Mouse (Mus musculus) bone marrow, adult 2 months (tissue): ENCODE measurements around the gene Sirt3. TPM values are rescaled to one million over a fixed set of nuclear protein-coding genes. Genes with fewer than 3 reads are reported as not detected.
"Not testable (repeated sequence)": the region's sequence is repeated elsewhere in the genome, so short reads cannot be mapped to it uniquely, and the experiment has no call there.

Source experiments
- H3K27ac ChIP-seq: fragments of 200-500 bp; 2 replicates; pipeline ENCODE4 v1.5.1; 2012; ENCODE audit warnings: low read depth, mild to moderate bottlenecking, control low read depth, inconsistent platforms, low read length; ENCODE audit not compliant: control insufficient read depth, poor library complexity, insufficient read depth
- H3K4me1 ChIP-seq: fragments of 200-500 bp; 2 replicates; pipeline ENCODE4 v1.6.1; 2011; ENCODE audit warnings: low read length; ENCODE audit not compliant: control insufficient read depth, insufficient read depth
- H3K4me3 ChIP-seq: fragments of 200-500 bp; replicated peaks from 2 replicates; pipeline ENCODE3; 2011; ENCODE audit warnings: mild to moderate bottlenecking, low read depth, low read length, control low read depth; ENCODE audit not compliant: control insufficient read depth
- CTCF ChIP-seq: fragments of 200-500 bp; IDR thresholded peaks from 2 replicates; pipeline ENCODE4 v1.5.1; 2011; ENCODE audit warnings: low read length, control low read depth; ENCODE audit not compliant: control insufficient read depth, insufficient read depth
- POLR2A ChIP-seq: fragments of 200-500 bp; IDR thresholded peaks from 2 replicates; pipeline ENCODE4 v1.6.1; 2011; ENCODE audit warnings: low read depth, mild to moderate bottlenecking, control low read depth, low read length, borderline replicate concordance; ENCODE audit not compliant: control insufficient read depth
- WGBS: fragments of 180-500 bp; shearing (Covaris S2); methylation state at CpG from one replicate; pipeline ENCODE4 v1.1.7; 2018; 5-methylcytosine and 5-hydroxymethylcytosine counted together
- polyA plus RNA-seq: library from polyadenylated mRNA; stranded (reverse); fragments of >200 nt; gene quantifications from 2 replicates; pipeline ENCODE4 v1.2.4, GENCODE M21; 2011; ENCODE audit warnings: low replicate concordance; ENCODE audit not compliant: missing spikeins, insufficient read depth, insufficient read length

Gene Sirt3
- polyA plus RNA-seq, 1 experiment = 27.0 TPM

- H3K4me1 ChIP-seq = no peaks in the 10 kb centered on the region
- H3K4me3 ChIP-seq = no peak overlapping the region
- no peak overlapping the region for H3K27ac ChIP-seq
- TF ChIP-seq POLR2A (no peak), CTCF (peak; percentile 93)
- 24% methylated on average over 13 of the region's 13 CpGs for WGBS
Measured at GRCm38 (mm10) chr7:140903212-140903611, 21.1 kb upstream of the Sirt3 start.

- no peaks in the 10 kb centered on the region for H3K4me1 ChIP-seq
- 83% methylated on average over 15 of the region's 15 CpGs for WGBS
- H3K27ac ChIP-seq = no peak overlapping the region
- no peak overlapping the region for H3K4me3 ChIP-seq
- TF ChIP-seq CTCF (no peak), POLR2A (no peak)
Measured at GRCm38 (mm10) chr7:140902036-140902875, 20.1 kb upstream of the Sirt3 start.

GRCm38 (mm10) chr7:140900220-140900619, 18.1 kb upstream of the Sirt3 start, which contains the start of gene Cox8b:
Gene Cox8b, minus strand, starts transcription at chr7:140900446.
- WGBS = 81% methylated on average over 10 of the region's 10 CpGs
- H3K27ac ChIP-seq = no peak within 1 kb of the TSS
- H3K4me3 ChIP-seq = no peak within 1 kb of the TSS
- H3K4me1 ChIP-seq = no peaks in the 10 kb centered on the region
- TF ChIP-seq CTCF (no peak), POLR2A (no peak)

- Histone ChIP-seq H3K4me1 (no peaks in the 10 kb centered on the region), H3K4me3 (no peak overlapping the region), H3K27ac (no peak overlapping the region)
- no peak for TF ChIP-seq POLR2A
- no peak for TF ChIP-seq CTCF
- WGBS = 86% methylated on average over 3 of the region's 3 CpGs
Measured at GRCm38 (mm10) chr7:140899121-140899520, 17.0 kb upstream of the Sirt3 start.

GRCm38 (mm10) chr7:140897863-140898262, 15.8 kb upstream of the Sirt3 start:
- Histone ChIP-seq H3K4me1 (no peaks in the 10 kb centered on the region), H3K27ac (no peak overlapping the region), H3K4me3 (no peak overlapping the region)
- TF ChIP-seq CTCF = no peak
- TF ChIP-seq POLR2A = no peak
- WGBS = 85% methylated on average over 7 of the region's 7 CpGs

- Histone ChIP-seq H3K4me3 (no peak overlapping the region), H3K27ac (no peak overlapping the region), H3K4me1 (no peaks in the 10 kb centered on the region)
- TF ChIP-seq POLR2A (no peak), CTCF (no peak)
- 86% methylated on average over 3 of the region's 3 CpGs for WGBS
Measured at GRCm38 (mm10) chr7:140894611-140895010, 12.5 kb upstream of the Sirt3 start.

- no peak overlapping the region for H3K27ac ChIP-seq
- TF ChIP-seq POLR2A (no peak), CTCF (no peak)
- H3K4me3 ChIP-seq = no peak overlapping the region
- 92% methylated on average over 7 of the region's 7 CpGs for WGBS
- H3K4me1 ChIP-seq = no peaks in the 10 kb centered on the region
Measured at GRCm38 (mm10) chr7:140894031-140894430, 11.9 kb upstream of the Sirt3 start.

- not testable (repeated sequence) for H3K4me3 ChIP-seq, H3K27ac ChIP-seq, H3K4me1 ChIP-seq
- 96% methylated on average over 16 of the region's 16 CpGs for WGBS
Measured at GRCm38 (mm10) chr7:140890636-140891035, 8.5 kb upstream of the Sirt3 start.

- 0% methylated on average over 12 of the region's 12 CpGs for WGBS
- peak overlapping the region; percentile 99 for H3K4me3 ChIP-seq
- peaks cover 10% of the 10 kb centered on the region; the same call in 1 of the 2 replicates for H3K4me1 ChIP-seq
- peak overlapping the region; percentile 54 for H3K27ac ChIP-seq
- TF ChIP-seq CTCF (no peak), POLR2A (no peak)
Measured at GRCm38 (mm10) chr7:140882469-140882803, 327 bp upstream of the Sirt3 start.
